Mouse (Mus musculus) liver, adult (tissue): ENCODE measurements around the gene Hmx2.

Experiments used
- GATA4 ChIP-seq: IDR thresholded peaks from 2 replicates; pipeline ENCODE4 v1.6.1; 2014; ENCODE audit warnings: mild to moderate bottlenecking, low read length; ENCODE audit not compliant: insufficient replicate concordance

Gene Hmx2

GRCm38 (mm10) chr7:131552781-131553180 lies 4.2 kb downstream of the Hmx2 start:
- TF ChIP-seq GATA4: no peak

- no peak for TF ChIP-seq GATA4
These were observed 5.2 kb downstream of the Hmx2 start for GRCm38 (mm10) chr7:131553771-131554175.

GRCm38 (mm10) chr7:131554341-131555180 lies 6.0 kb downstream of the Hmx2 start:
- no peak for TF ChIP-seq GATA4

GRCm38 (mm10) chr7:131555301-131556081 lies 6.9 kb downstream of the Hmx2 start:
- no peak for TF ChIP-seq GATA4

GRCm38 (mm10) chr7:131556116-131556515 lies 7.5 kb downstream of the Hmx2 start:
- no peak for TF ChIP-seq GATA4

- TF ChIP-seq GATA4: no peak
These were observed 8.1 kb downstream of the Hmx2 start for GRCm38 (mm10) chr7:131556541-131557271.

- no peak for TF ChIP-seq GATA4
These were observed 9.2 kb downstream of the Hmx2 start for GRCm38 (mm10) chr7:131557751-131558150.

GRCm38 (mm10) chr7:131559986-131560696 lies 11.6 kb downstream of the Hmx2 start, which contains the start of gene Bub3:
TSS of gene Bub3 (plus strand) at chr7:131560222.
- TF ChIP-seq GATA4: peak; percentile 29; the same call in 1 of the 2 replicates

- no peak for TF ChIP-seq GATA4
These were observed 12.1 kb downstream of the Hmx2 start for GRCm38 (mm10) chr7:131560697-131561042.

- TF ChIP-seq GATA4: no peak
These were observed 26.7 kb downstream of the Hmx2 start for GRCm38 (mm10) chr7:131575246-131575645.

- no peak for TF ChIP-seq GATA4
These were observed 33.6 kb downstream of the Hmx2 start for GRCm38 (mm10) chr7:131582178-131582577.

GRCm38 (mm10) chr7:131585551-131585950 lies 37.0 kb downstream of the Hmx2 start:
- TF ChIP-seq GATA4: no peak

- TF ChIP-seq GATA4: no peak
These were observed 49.4 kb downstream of the Hmx2 start for GRCm38 (mm10) chr7:131597779-131598482.

GRCm38 (mm10) chr7:131598483-131598824 lies 49.9 kb downstream of the Hmx2 start:
- no peak for TF ChIP-seq GATA4
